Mouse (Mus musculus) hindbrain, embryonic 14.5 days (tissue): ENCODE results near the gene Nav2. TPM values are rescaled to one million over a fixed set of nuclear protein-coding genes. Genes with fewer than 3 reads are reported as not detected.

Source experiments
- ATAC-seq: fragments of 200-750 bp; cut with Nextera tagmentation; 2 replicates; pipeline ENCODE4 v1.8.0; 2017; ENCODE audit warnings: moderate number of reproducible peaks, mild to moderate bottlenecking, moderate TSS enrichment, moderate library complexity; ENCODE audit not compliant: low FRiP score
- DNase-seq: peaks from one replicate; pipeline ENCODE4 v3.0.0-alpha.2; 2015; ENCODE audit warnings: low spot score
- H3K27ac ChIP-seq: fragments of 300-500 bp; sonication (generic); 2 replicates; pipeline ENCODE4 v1.5.1; 2014; ENCODE audit warnings: mild to moderate bottlenecking, moderate library complexity
- H3K27me3 ChIP-seq: fragments of 300-500 bp; sonication (generic); 2 replicates; pipeline ENCODE4 v1.6.1; 2014; ENCODE audit warnings: mild to moderate bottlenecking, low read length, mixed read lengths; ENCODE audit not compliant: control insufficient read depth, insufficient read depth
- H3K36me3 ChIP-seq: fragments of 300-500 bp; sonication (generic); replicated peaks from 2 replicates; pipeline ENCODE4 v1.6.1; 2014; ENCODE audit not compliant: control insufficient read depth, insufficient read depth
- H3K4me1 ChIP-seq: fragments of 300-500 bp; sonication (generic); replicated peaks from 2 replicates; pipeline ENCODE4 v1.6.1; 2014; ENCODE audit warnings: antibody characterized with exemption, low read length, mixed read lengths; ENCODE audit not compliant: control insufficient read depth, insufficient read depth
- H3K4me2 ChIP-seq: fragments of 300-500 bp; sonication (generic); replicated peaks from 2 replicates; pipeline ENCODE4 v1.6.1; 2014; ENCODE audit warnings: mild to moderate bottlenecking, moderate library complexity
- H3K4me3 ChIP-seq: fragments of 300-500 bp; sonication (generic); replicated peaks from 2 replicates; pipeline ENCODE4 v1.5.1; 2014; ENCODE audit warnings: mild to moderate bottlenecking, low read length
- H3K9ac ChIP-seq: fragments of 300-500 bp; sonication (generic); 2 replicates; pipeline ENCODE4 v1.6.1; 2014
- H3K9me3 ChIP-seq: fragments of 300-500 bp; sonication (generic); 2 replicates; pipeline ENCODE4 v1.6.1; 2016; ENCODE audit warnings: low read length; ENCODE audit not compliant: control insufficient read depth
- WGBS: fragments of 180-500 bp; shearing (Covaris S2); extraction: QIAGEN DNeasy Blood & Tissue Kit; methylation state at CpG from one replicate; pipeline ENCODE4 v1.1.7; 2014; 5-methylcytosine and 5-hydroxymethylcytosine counted together
- polyA plus RNA-seq: library from polyadenylated mRNA; unstranded; fragments of >200 nt; fragmentation: Nextera tagmentation; extraction: Ambion mirVana; gene quantifications from 2 replicates; pipeline ENCODE4 v1.2.1, GENCODE M21; 2014

Nav2 gene
- polyA plus RNA-seq, 1 experiment from 2014 or later: 28.2 TPM

GRCm38 (mm10) chr7:49278531-49278930 is 370.0 kb downstream of the Nav2 start:
- H3K9me3 ChIP-seq: no peaks in the 10 kb centered on the region
- DNase-seq (no peak), ATAC-seq (no peak)
- peaks cover 6% of the 10 kb centered on the region; the same call in 1 of the 2 replicates for H3K4me1 ChIP-seq
- no peaks in the 10 kb centered on the region for H3K36me3 ChIP-seq
- no peak overlapping the region for H3K27ac ChIP-seq
- H3K4me3 ChIP-seq: no peak overlapping the region
- no peaks in the 10 kb centered on the region for H3K27me3 ChIP-seq
- WGBS: 70% methylated on average over 2 of the region's 2 CpGs
- no peak overlapping the region for H3K4me2 ChIP-seq
- H3K9ac ChIP-seq: no peak overlapping the region

- Histone ChIP-seq H3K27me3 (no peaks in the 10 kb centered on the region), H3K4me2 (no peak overlapping the region), H3K4me3 (no peak overlapping the region), H3K4me1 (0 out of 2 replicates have a peak, but pooled peaks cover 2% of the 10 kb centered on the region), H3K27ac (no peak overlapping the region), H3K9me3 (no peaks in the 10 kb centered on the region), H3K9ac (no peak overlapping the region), H3K36me3 (no peaks in the 10 kb centered on the region)
- WGBS: 82% methylated on average over 5 of the region's 5 CpGs
- ATAC-seq (no peak), DNase-seq (no peak)
These were observed 371.9 kb downstream of the Nav2 start for GRCm38 (mm10) chr7:49280427-49280826.

- WGBS: 77% methylated on average over 7 of the region's 7 CpGs
- Histone ChIP-seq H3K27me3 (no peaks in the 10 kb centered on the region), H3K27ac (no peak overlapping the region), H3K9ac (no peak overlapping the region), H3K4me3 (no peak overlapping the region), H3K4me1 (no peaks in the 10 kb centered on the region), H3K4me2 (no peak overlapping the region), H3K9me3 (no peaks in the 10 kb centered on the region), H3K36me3 (no peaks in the 10 kb centered on the region)
- DNase-seq: no peak
- ATAC-seq: no peak
These were observed 373.9 kb downstream of the Nav2 start for GRCm38 (mm10) chr7:49282446-49282845.

GRCm38 (mm10) chr7:49283507-49284361 is 375.2 kb downstream of the Nav2 start:
- 81% methylated on average over 11 of the region's 11 CpGs for whole genome bisulfite sequencing
- DNase-seq (no peak), ATAC-seq (no peak)
- Histone ChIP-seq H3K36me3 (no peaks in the 10 kb centered on the region), H3K4me2 (no peak overlapping the region), H3K4me1 (peaks cover 11% of the 10 kb centered on the region; the same call in 1 of the 2 replicates), H3K4me3 (no peak overlapping the region), H3K27ac (no peak overlapping the region), H3K27me3 (no peaks in the 10 kb centered on the region), H3K9ac (no peak overlapping the region), H3K9me3 (no peaks in the 10 kb centered on the region)

- H3K9me3 ChIP-seq: no peaks in the 10 kb centered on the region
- H3K27me3 ChIP-seq: no peaks in the 10 kb centered on the region
- H3K4me3 ChIP-seq: no peak overlapping the region
- peaks cover 12% of the 10 kb centered on the region; the same call in 1 of the 2 replicates for H3K4me1 ChIP-seq
- ATAC-seq: no peak
- no peak overlapping the region for H3K27ac ChIP-seq
- H3K36me3 ChIP-seq: no peaks in the 10 kb centered on the region
- H3K4me2 ChIP-seq: no peak overlapping the region
- no peak for DNase-seq
- no peak overlapping the region for H3K9ac ChIP-seq
- WGBS: 52% methylated on average over 8 of the region's 8 CpGs
These were observed 379.7 kb downstream of the Nav2 start for GRCm38 (mm10) chr7:49288186-49288585.

GRCm38 (mm10) chr7:49290308-49290707 is 381.8 kb downstream of the Nav2 start:
- Histone ChIP-seq H3K27me3 (no peaks in the 10 kb centered on the region), H3K27ac (no peak overlapping the region), H3K4me1 (peaks cover 12% of the 10 kb centered on the region; the same call in 1 of the 2 replicates), H3K36me3 (no peaks in the 10 kb centered on the region), H3K9me3 (no peaks in the 10 kb centered on the region), H3K4me3 (no peak overlapping the region), H3K9ac (no peak overlapping the region), H3K4me2 (no peak overlapping the region)
- DNase-seq: no peak
- ATAC-seq: no peak
- WGBS: 83% methylated on average over 4 of the region's 4 CpGs

GRCm38 (mm10) chr7:49291208-49291892 is 382.8 kb downstream of the Nav2 start:
- ATAC-seq (no peak), DNase-seq (no peak)
- Histone ChIP-seq H3K27ac (no peak overlapping the region), H3K9me3 (no peaks in the 10 kb centered on the region), H3K36me3 (no peaks in the 10 kb centered on the region), H3K4me2 (no peak overlapping the region), H3K4me1 (peaks cover 12% of the 10 kb centered on the region; the same call in 1 of the 2 replicates), H3K9ac (no peak overlapping the region), H3K4me3 (no peak overlapping the region), H3K27me3 (no peaks in the 10 kb centered on the region)
- 95% methylated on average over 8 of the region's 8 CpGs for whole genome bisulfite sequencing

- H3K4me3 ChIP-seq: no peak overlapping the region
- DNase-seq: no peak
- WGBS: 59% methylated on average over 3 of the region's 3 CpGs
- no peak for ATAC-seq
- H3K36me3 ChIP-seq: no peaks in the 10 kb centered on the region
- no peaks in the 10 kb centered on the region for H3K9me3 ChIP-seq
- H3K9ac ChIP-seq: no peak overlapping the region
- H3K4me1 ChIP-seq: no peaks in the 10 kb centered on the region
- H3K27ac ChIP-seq: no peak overlapping the region
- no peak overlapping the region for H3K4me2 ChIP-seq
- H3K27me3 ChIP-seq: no peaks in the 10 kb centered on the region
These were observed 388.6 kb downstream of the Nav2 start for GRCm38 (mm10) chr7:49297148-49297547.

GRCm38 (mm10) chr7:49298431-49298839 is 389.9 kb downstream of the Nav2 start:
- Histone ChIP-seq H3K27me3 (no peaks in the 10 kb centered on the region), H3K4me1 (no peaks in the 10 kb centered on the region), H3K4me3 (no peak overlapping the region), H3K4me2 (no peak overlapping the region), H3K9me3 (no peaks in the 10 kb centered on the region), H3K36me3 (no peaks in the 10 kb centered on the region), H3K9ac (no peak overlapping the region), H3K27ac (no peak overlapping the region)
- DNase-seq (no peak), ATAC-seq (no peak)
- WGBS: 37% methylated on average over 4 of the region's 4 CpGs
